Mouse (Mus musculus) layer of hippocampus, adult 11-12 months (tissue): ENCODE data around the gene Hoxb9.

ENCODE experiments used
- DNase-seq: peaks from one replicate; pipeline ENCODE4 v3.0.0; 2022; ENCODE audit warnings: low spot score

The Hoxb9 gene

GRCm38 (mm10) chr11:96284774-96285734 lies 13.8 kb downstream of the Hoxb9 start:
- DNase-seq: no peak

GRCm38 (mm10) chr11:96285771-96286738 lies 14.8 kb downstream of the Hoxb9 start, which contains the start of gene Hoxb7:
Hoxb7 (plus strand) TSS chr11:96286623.
- no peak for DNase-seq

GRCm38 (mm10) chr11:96286739-96287385 lies 15.6 kb downstream of the Hoxb9 start:
- DNase-seq: no peak

GRCm38 (mm10) chr11:96287411-96287810 lies 16.2 kb downstream of the Hoxb9 start:
- no peak for DNase-seq

DNA sequence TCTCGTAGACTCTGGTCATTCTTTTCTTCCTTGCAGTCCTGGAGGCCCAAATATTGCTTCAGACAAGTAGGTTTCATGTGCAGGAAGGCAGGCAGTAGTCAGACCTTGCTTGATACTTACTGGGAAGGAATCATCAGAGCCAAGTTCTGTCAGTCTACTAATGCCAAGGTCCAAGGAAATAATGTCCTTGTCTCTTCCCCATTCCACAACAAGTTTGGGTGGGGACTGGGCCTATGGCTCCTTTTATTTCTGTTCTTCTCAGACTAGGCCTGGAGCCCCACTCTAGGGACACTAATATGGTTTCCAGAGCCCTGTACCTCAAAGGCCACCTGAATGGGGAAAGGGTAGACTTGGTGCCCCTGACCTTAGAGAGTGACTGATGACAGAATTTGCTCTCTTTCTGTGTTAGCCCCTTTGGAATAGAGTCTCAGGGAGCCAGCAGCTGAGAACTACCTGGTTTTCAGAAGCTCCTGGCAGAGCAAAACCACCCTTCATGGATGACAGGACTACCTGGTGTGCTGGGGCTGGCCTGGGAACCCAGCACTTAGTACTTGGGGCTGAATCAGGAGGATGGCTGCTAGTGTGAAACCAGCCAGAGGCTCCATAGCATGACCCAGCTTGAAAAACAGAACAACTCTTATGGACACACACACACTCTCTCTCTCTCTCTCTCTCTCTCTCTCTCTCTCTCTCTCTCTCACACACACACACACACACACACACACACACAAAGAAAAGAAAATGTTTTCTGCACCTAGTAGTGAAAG lies 17.4 kb downstream of the Hoxb9 start:
- DNase-seq: no peak

GRCm38 (mm10) chr11:96289293-96289692 lies 18.0 kb downstream of the Hoxb9 start:
- no peak for DNase-seq

DNA sequence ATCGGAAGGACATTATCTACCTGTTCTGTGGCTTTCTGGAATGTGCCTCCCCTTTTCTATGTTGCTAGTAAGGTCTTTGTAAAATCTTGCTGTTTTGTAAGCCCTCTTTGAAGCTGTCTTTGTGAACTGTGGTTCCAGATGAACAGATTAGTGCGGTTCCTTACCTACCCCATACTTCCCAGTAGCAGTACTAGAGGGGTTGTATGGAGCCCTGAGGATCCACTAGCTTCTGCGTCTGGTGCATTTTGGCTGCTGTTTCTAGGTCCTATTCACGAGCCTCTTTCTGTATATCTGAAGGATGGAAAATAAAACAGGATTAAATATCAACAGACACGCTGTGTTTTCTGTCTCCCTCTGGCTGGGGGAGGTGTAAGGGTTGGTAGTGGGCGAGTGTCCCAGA lies 18.6 kb downstream of the Hoxb9 start:
- no peak for DNase-seq

DNA sequence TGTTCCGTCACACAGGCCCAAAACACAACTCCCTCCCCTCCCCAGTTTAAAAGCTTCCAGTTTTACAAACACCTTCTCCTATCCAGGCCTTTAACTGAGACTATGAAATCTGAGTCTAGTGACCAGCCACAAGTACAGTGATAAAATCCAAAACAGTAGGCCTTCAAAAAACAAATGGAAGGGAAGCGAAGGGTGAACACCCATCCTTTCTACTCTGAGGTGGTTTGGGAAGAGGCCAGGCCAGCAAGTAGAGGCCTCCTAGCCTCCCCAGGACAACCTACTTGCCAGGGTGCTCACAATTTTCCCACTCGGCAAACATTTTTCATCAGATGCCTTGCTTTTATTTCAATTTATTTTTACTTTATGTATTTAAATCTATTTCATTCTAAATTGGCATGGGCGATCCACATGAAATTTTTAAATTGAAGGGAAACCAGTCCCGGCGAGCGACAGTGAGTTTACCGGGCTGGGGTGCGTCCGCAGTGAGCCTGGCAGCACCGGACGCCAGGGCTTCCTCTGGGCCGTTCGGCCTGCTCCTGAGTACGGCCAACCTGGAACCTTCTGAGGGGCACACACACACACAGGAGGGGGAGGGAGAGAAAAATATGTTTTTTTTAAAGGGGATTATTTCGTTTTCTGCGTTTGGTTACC lies 19.6 kb downstream of the Hoxb9 start:
- DNase-seq: no peak

DNA sequence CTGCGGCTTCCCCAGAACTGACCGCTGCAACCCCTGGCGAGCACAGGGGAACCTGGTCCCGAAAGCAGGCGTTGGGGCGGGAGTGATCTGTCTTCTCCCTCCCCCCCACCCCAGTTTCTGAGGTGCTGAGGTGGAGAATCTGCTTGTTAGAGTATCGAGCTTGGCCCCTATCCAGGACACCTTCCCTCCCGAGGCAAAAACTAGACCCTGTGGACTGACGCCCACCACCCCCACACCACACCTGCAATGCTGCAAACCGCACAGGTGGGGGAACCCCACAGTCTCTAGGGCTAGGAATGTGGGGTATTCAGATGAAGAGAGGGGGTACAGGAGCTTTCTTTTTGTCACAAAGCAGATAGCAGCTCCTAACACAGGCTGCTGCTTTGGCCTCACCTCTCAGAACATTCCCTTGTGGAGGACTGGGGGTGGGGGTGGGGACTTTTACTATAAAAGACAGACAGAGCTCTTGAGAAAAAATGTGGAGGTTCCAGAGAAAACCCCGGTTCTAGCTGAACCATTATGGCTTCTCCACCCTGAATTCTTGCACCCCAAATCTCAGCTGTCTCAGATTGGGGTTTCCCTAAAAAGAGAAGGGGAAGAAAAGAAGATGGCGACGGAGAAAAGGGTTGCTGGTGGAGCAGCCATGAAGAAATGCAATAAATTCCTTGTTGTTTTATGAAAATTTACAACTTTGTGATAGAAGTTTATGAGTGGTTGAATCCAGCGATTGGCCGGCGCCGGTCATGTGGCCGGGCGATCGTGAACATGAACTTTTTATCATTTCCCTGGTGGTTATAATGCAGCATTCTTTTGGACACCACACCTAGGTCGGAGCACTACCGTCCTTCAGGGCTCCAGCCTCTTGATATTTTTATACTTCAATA lies 20.7 kb downstream of the Hoxb9 start, which contains the start of gene Hoxb6:
Gene Hoxb6 (plus strand): TSS at position 796 of the 884 bp plus-strand sequence.
- no peak for DNase-seq

DNA sequence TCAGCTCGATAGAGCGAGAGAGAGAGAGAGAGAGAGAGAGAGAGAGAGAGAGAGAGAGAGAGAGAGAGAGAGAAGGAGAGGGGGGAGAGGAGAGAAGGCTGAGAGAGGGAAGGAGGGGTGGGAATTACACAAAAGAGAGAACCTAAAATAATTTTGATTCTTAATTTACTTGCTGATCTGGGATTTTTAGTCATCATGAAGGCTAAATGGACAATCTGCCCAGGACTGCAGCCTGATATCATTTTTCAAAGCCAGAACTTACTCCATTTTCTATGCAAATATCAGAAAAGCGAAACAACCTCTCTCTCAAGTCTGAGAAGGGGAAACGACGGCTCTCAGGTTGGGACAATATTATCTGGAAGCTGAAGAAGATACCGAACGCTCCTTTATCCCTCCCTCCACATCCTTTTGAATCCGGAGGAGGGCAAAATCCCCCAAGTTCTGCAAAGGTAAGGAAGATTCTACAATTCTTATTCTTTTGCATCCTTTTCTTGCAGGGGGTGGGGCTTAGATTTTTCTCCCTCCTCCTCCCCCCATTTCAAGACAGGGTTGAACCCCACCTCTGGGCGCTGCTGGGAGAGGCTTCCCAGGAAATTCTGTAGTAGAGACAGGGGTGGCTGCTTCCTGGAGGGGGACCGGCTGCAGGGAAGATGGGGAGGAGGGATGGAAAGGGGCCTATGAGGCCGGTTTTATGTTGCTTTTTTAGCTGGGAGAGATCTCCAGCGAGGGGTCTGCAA lies 21.5 kb downstream of the Hoxb9 start:
- DNase-seq: no peak

- DNase-seq: no peak
These were observed 22.2 kb downstream of the Hoxb9 start for GRCm38 (mm10) chr11:96293302-96293921.

- DNase-seq: peak; percentile 39
These were observed 23.2 kb downstream of the Hoxb9 start for GRCm38 (mm10) chr11:96294245-96295091.

DNA sequence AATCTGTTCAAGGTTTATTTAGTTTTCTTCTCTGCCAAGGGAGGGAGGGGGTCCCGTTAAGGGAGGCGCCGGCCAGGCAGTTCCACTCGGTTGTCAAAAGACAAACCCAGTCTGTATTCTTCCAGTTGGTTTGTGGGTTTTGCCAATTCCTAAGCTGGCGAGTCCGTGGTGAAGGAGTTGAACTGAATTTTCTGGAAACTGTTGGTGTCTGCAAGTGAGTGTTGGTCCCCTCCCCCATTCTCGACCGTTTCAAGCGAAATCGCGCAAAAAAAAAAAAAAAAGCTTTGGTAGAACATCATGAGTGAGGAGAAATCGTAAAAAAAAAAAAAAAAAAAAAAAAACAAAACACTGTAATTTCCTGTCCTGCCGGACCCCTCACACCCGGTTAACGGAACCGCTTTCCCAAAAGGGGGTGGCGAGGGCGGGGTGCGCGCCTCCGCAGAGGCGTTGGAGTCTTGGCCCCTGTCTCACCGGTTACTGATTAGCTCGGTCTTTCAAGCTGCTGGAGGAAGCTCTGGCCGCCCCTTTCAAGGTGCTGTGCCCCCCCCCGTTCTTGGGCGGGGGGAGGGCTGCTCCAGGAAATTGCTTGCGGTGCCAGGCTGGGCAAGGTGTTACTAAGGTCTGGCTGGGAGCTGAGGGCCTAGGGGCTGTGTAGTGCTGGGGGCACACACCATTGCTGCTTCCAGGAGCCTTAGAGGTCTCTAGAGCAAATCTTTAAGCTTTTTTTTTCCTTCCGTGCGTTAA lies 24.0 kb downstream of the Hoxb9 start:
- DNase-seq: no peak

- DNase-seq: no peak
These were observed 25.7 kb downstream of the Hoxb9 start for GRCm38 (mm10) chr11:96296997-96297396.

GRCm38 (mm10) chr11:96297428-96297827 lies 26.2 kb downstream of the Hoxb9 start:
- no peak for DNase-seq

GRCm38 (mm10) chr11:96297968-96298635 lies 26.8 kb downstream of the Hoxb9 start:
- no peak for DNase-seq
